In the genomic region with DNA sequence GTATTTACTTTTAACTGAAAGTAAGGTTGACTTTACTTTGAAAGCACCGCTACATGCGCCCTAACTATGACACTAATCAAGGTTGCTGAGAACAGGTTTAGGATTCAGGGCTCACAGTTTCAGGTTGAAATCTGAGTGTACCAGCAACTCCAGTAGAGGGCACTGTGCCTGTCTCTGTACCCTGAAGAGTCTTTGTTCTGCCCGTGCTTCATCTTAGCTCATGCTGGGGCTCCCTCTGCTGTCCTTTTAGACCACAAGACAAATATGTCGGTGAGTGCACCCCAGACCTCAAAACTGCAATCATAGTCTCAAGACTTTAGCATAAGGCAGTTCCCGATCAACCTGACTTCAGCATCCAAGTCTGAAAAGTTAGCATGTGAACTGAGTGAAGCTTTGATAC, we compare ENCODE assay signal across 8 mouse cellular contexts.
DNase-seq lines count a peak whose midpoint lies in the region; ATAC-seq and TF ChIP-seq lines count a peak whose summit lies in the region.

No protein-coding gene starts in this region.

- H3K9ac ChIP-seq in heart, embryonic 12.5 days, result no peak overlapping the region
- H3K9ac ChIP-seq in intestine, postnatal 0 days (ENCODE audit: low read depth, low read length), result no peak overlapping the region
- no peak overlapping the region for H3K9ac ChIP-seq in midbrain, embryonic 11.5 days (ENCODE audit: low read length)

- TF ChIP-seq CTCF in intestine, postnatal 0 days (IDR thresholded peaks at IDR 0.05; ENCODE audit: low read depth), result peak; percentile 99
- peak; percentile 77; the same call in 1 of the 2 replicates for TF ChIP-seq CTCF in small intestine, adult 2 months (IDR thresholded peaks at IDR 0.05; ENCODE audit: extremely low read depth, insufficient read length, insufficient replicate concordance, low read depth, low read length)

- no peak for ATAC-seq in heart, embryonic 12.5 days (ENCODE audit: insufficient number of reproducible peaks, low FRiP score)
- ATAC-seq in common myeloid progenitor, adult 5-6 weeks (replicated peaks; ENCODE audit: low read depth, poor library complexity, severe bottlenecking), result peak; percentile 100
- ATAC-seq in intestine, postnatal 0 days, result peak; percentile 64
- ATAC-seq in midbrain, embryonic 11.5 days (ENCODE audit: low FRiP score), result peak; percentile 90

- TF ChIP-seq POLR2A in small intestine, adult 2 months (IDR thresholded peaks at IDR 0.05; ENCODE audit: low read depth, low read length), result no peak

- peak; percentile 83 for DNase-seq in heart, adult 11 months
- peak; percentile 50 for DNase-seq in gastrocnemius, postnatal 10 days
- DNase-seq in left cerebral cortex, postnatal 14 days (ENCODE audit: low spot score in 2 of 2), result peak; percentile 84 to 92
- peak; percentile 96 for DNase-seq in midbrain, embryonic 11.5 days (ENCODE audit: low spot score, missing footprints)

- WGBS in heart, embryonic 12.5 days, result 25% methylated on average over 5 of the region's 5 CpGs
- WGBS in intestine, postnatal 0 days, result 17% methylated on average over 5 of the region's 5 CpGs
- WGBS in midbrain, embryonic 11.5 days, result 33% methylated on average over 5 of the region's 5 CpGs
- 11% methylated on average over 5 of the region's 5 CpGs for WGBS in small intestine, adult 2 months

- no peaks in the 10 kb centered on the region for H3K27me3 ChIP-seq in heart, embryonic 12.5 days (replicated peaks)
- 0 out of 2 replicates have a peak, but pooled peaks cover 2% of the 10 kb centered on the region for H3K27me3 ChIP-seq in intestine, postnatal 0 days (replicated peaks; ENCODE audit: control insufficient read depth, insufficient read depth, low read length)
- H3K27me3 ChIP-seq in midbrain, embryonic 11.5 days (ENCODE audit: control insufficient read depth, insufficient read depth, low read length), result no peaks in the 10 kb centered on the region
- no peaks in the 10 kb centered on the region for H3K27me3 ChIP-seq in small intestine, adult 2 months (ENCODE audit: control insufficient read depth, insufficient read depth, low read length)

- H3K27ac ChIP-seq in heart, embryonic 12.5 days (ENCODE audit: poor library complexity, severe bottlenecking), result no peak overlapping the region
- no peak overlapping the region for H3K27ac ChIP-seq in intestine, postnatal 0 days (ENCODE audit: low read depth, low read length)
- H3K27ac ChIP-seq in midbrain, embryonic 11.5 days (ENCODE audit: low read depth, low read length), result no peak overlapping the region
- no peak overlapping the region for H3K27ac ChIP-seq in small intestine, adult 2 months (ENCODE audit: insufficient read depth, low read depth, low read length)

- H3K4me3 ChIP-seq in heart, embryonic 12.5 days, result no peak overlapping the region
- H3K4me3 ChIP-seq in intestine, postnatal 0 days (ENCODE audit: low read depth, low read length), result no peak overlapping the region
- H3K4me3 ChIP-seq in midbrain, embryonic 11.5 days (ENCODE audit: low read depth, low read length), result no peak overlapping the region
- no peak overlapping the region for H3K4me3 ChIP-seq in small intestine, adult 2 months (ENCODE audit: low read depth, low read length)

- no peak overlapping the region for H3K4me2 ChIP-seq in heart, embryonic 12.5 days
- no peak overlapping the region for H3K4me2 ChIP-seq in intestine, postnatal 0 days (replicated peaks; ENCODE audit: low read depth)
- no peak overlapping the region for H3K4me2 ChIP-seq in midbrain, embryonic 11.5 days

- no peaks in the 10 kb centered on the region for H3K36me3 ChIP-seq in heart, embryonic 12.5 days
- H3K36me3 ChIP-seq in intestine, postnatal 0 days (ENCODE audit: control insufficient read depth, insufficient read depth), result no peaks in the 10 kb centered on the region
- no peaks in the 10 kb centered on the region for H3K36me3 ChIP-seq in midbrain, embryonic 11.5 days (ENCODE audit: control insufficient read depth, insufficient read depth, low read length)
- no peaks in the 10 kb centered on the region for H3K36me3 ChIP-seq in small intestine, adult 2 months (ENCODE audit: control insufficient read depth, insufficient read depth, low read length)

- intact Hi-C loops in left cerebral cortex, postnatal 14 days (cut with DNase I), result loop anchor here (2.0 to 5.0 kb wide), 4 partner anchors 130 to 334 kb away; no protein-coding TSS in a partner anchor

- H3K9me3 ChIP-seq in heart, embryonic 12.5 days (replicated peaks), result no peaks in the 10 kb centered on the region
- no peaks in the 10 kb centered on the region for H3K9me3 ChIP-seq in intestine, postnatal 0 days (ENCODE audit: control insufficient read depth)
- no peaks in the 10 kb centered on the region for H3K9me3 ChIP-seq in midbrain, embryonic 11.5 days (ENCODE audit: control insufficient read depth, low read length)

- no peaks in the 10 kb centered on the region for H3K4me1 ChIP-seq in heart, embryonic 12.5 days (replicated peaks)
- H3K4me1 ChIP-seq in intestine, postnatal 0 days (replicated peaks; ENCODE audit: control insufficient read depth, insufficient read depth, low read length), result no peaks in the 10 kb centered on the region
- no peaks in the 10 kb centered on the region for H3K4me1 ChIP-seq in midbrain, embryonic 11.5 days (ENCODE audit: control insufficient read depth, insufficient read depth, low read length)
- no peaks in the 10 kb centered on the region for H3K4me1 ChIP-seq in small intestine, adult 2 months (ENCODE audit: control insufficient read depth, insufficient read depth, insufficient read length, low read length)
